Mouse (Mus musculus): ENCODE measurements around the gene Rbm39.

Gene Rbm39

GRCm38 (mm10) chr2:156180824-156181590 is 969 bp upstream of the Rbm39 start:
- CTCF ChIA-PET = interaction anchor here (0.5 to 1.4 kb wide), 4 partner anchors 9 to 96 kb away, joined by 3 to 8 read pairs (median 7); no protein-coding TSS in a partner anchor

- CTCF ChIA-PET = interaction anchor here (1.0 kb wide), 1 partner anchor 76 kb away, joined by 8 read pairs; no protein-coding TSS in a partner anchor
Observed at GRCm38 (mm10) chr2:156179796-156180093, 293 bp downstream of the Rbm39 start.

GRCm38 (mm10) chr2:156179046-156179795 is 817 bp downstream of the Rbm39 start:
- CTCF ChIA-PET = interaction anchor here (0.6 kb wide), 1 partner anchor 683 kb away, joined by 6 read pairs; no protein-coding TSS in a partner anchor

GRCm38 (mm10) chr2:156177651-156178050 is 2.4 kb downstream of the Rbm39 start:
- CTCF ChIA-PET = no interaction called here

GRCm38 (mm10) chr2:156177079-156177478 is 3.0 kb downstream of the Rbm39 start:
- CTCF ChIA-PET = interaction anchor here (1.6 kb wide), 1 partner anchor 17 kb away, joined by 3 read pairs; no protein-coding TSS in a partner anchor

GRCm38 (mm10) chr2:156166557-156166956 is 13.5 kb downstream of the Rbm39 start:
- CTCF ChIA-PET = interaction anchor here (0.6 kb wide), 1 partner anchor 39 kb away, joined by 13 read pairs; no protein-coding TSS in a partner anchor

GRCm38 (mm10) chr2:156165478-156165877 is 14.6 kb downstream of the Rbm39 start:
- CTCF ChIA-PET = interaction anchor here (0.5 to 1.3 kb wide), 4 partner anchors 15 to 262 kb away, joined by 3 to 12 read pairs (median 6); no protein-coding TSS in a partner anchor

- CTCF ChIA-PET = interaction anchor here (0.7 to 1.6 kb wide), 2 partner anchors 13 to 122 kb away, joined by 3 read pairs; no protein-coding TSS in a partner anchor
Observed at GRCm38 (mm10) chr2:156151538-156151937, 28.5 kb downstream of the Rbm39 start.

GRCm38 (mm10) chr2:156147316-156147915 is 32.6 kb downstream of the Rbm39 start:
- CTCF ChIA-PET = interaction anchor here (1.1 kb wide), 1 partner anchor 37 kb away, joined by 3 read pairs; no protein-coding TSS in a partner anchor

- CTCF ChIA-PET = interaction anchor here (1.1 kb wide), 1 partner anchor 36 kb away, joined by 3 read pairs; no protein-coding TSS in a partner anchor
Observed at GRCm38 (mm10) chr2:156146272-156146989, 33.6 kb downstream of the Rbm39 start.

- CTCF ChIA-PET = interaction anchor here (0.6 kb wide), 1 partner anchor 148 kb away, joined by 3 read pairs; no protein-coding TSS in a partner anchor
Observed at GRCm38 (mm10) chr2:156145486-156146130, 34.4 kb downstream of the Rbm39 start.

- CTCF ChIA-PET = no interaction called here
Observed at GRCm38 (mm10) chr2:156143953-156144724, 35.9 kb downstream of the Rbm39 start, which contains the start of the genes Romo1 and Nfs1. Gene Romo1, plus strand, starts transcription at chr2:156144039. Gene Nfs1, minus strand, starts transcription at chr2:156144186.

GRCm38 (mm10) chr2:156143367-156143766 is 36.7 kb downstream of the Rbm39 start:
- CTCF ChIA-PET = interaction anchor here (0.7 kb wide), 1 partner anchor 125 kb away, joined by 3 read pairs; no protein-coding TSS in a partner anchor

GRCm38 (mm10) chr2:156142820-156143219 is 37.2 kb downstream of the Rbm39 start:
- CTCF ChIA-PET = interaction anchor here (0.7 kb wide), 1 partner anchor 125 kb away, joined by 3 read pairs; no protein-coding TSS in a partner anchor

- CTCF ChIA-PET = no interaction called here
Observed at GRCm38 (mm10) chr2:156135695-156136094, 44.3 kb downstream of the Rbm39 start.

GRCm38 (mm10) chr2:156134161-156134560 is 45.9 kb downstream of the Rbm39 start:
- CTCF ChIA-PET = no interaction called here

GRCm38 (mm10) chr2:156126992-156127391 is 53.0 kb downstream of the Rbm39 start, which contains the start of gene Gm28036:
Gene Gm28036, minus strand, starts transcription at chr2:156127092.
- CTCF ChIA-PET = no interaction called here

GRCm38 (mm10) chr2:156123731-156124130 is 56.3 kb downstream of the Rbm39 start:
- CTCF ChIA-PET = no interaction called here

- CTCF ChIA-PET = no interaction called here
Observed at GRCm38 (mm10) chr2:156119566-156119965, 60.5 kb downstream of the Rbm39 start.

GRCm38 (mm10) chr2:156112080-156112423 is 68.0 kb downstream of the Rbm39 start:
- CTCF ChIA-PET = interaction anchor here (0.7 kb wide), 1 partner anchor 405 kb away, joined by 3 read pairs; no protein-coding TSS in a partner anchor

Measured in spleen, embryonic (tissue).